Mouse (Mus musculus): ENCODE results near the gene Amtn.
A peak's percentile ranks its signal among the peaks of the same experiment; 100 is the strongest.
"Not testable (repeated sequence)": the region's sequence is repeated elsewhere in the genome, so short reads cannot be mapped to it uniquely, and the experiment has no call there.

Amtn gene

DNA sequence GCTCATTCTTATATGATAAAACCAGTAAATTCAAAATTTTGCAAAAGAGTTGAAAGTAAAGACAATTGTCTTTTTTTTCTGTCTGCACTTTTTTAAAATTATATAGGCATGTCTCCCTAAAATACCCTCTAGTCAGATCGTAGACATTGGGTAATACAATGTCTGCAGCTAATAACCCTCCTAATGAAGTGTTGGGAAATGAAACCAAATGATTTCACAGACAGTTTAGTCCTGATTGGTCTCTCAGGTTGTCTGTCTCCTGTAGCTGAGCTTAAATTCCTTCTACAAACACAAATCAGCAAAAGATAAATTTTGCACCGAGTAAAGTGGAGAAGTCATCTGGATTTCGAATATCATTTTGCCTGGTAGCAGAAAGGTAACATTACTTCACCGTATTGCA lies at the start of gene Amtn:
Amtn (plus strand) TSS at position 301 of the 400 bp plus-strand sequence.
- DNase-seq (ENCODE audit: low spot score), result no peak

DNA sequence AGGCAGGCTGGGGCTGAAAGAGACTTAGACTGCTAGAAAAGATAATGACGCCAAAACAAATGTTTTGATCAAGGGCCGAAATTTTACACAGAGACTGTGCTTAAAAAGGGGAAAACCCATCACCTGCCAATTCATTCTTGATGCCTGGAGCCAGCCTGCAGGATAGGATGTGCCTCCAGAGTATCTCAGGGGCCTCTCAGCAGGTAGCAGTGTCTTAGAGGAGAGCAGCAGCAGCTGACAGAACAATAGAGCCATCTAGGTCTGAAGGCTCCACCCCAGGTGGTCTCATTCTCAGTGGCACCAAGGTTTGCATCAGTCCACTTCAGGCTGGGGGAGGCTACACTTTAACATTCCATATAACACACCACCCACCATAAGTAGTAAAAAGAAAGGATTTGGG lies 27.4 kb upstream of the Amtn start:
- not testable (repeated sequence) for DNase-seq (ENCODE audit: low spot score)

DNA sequence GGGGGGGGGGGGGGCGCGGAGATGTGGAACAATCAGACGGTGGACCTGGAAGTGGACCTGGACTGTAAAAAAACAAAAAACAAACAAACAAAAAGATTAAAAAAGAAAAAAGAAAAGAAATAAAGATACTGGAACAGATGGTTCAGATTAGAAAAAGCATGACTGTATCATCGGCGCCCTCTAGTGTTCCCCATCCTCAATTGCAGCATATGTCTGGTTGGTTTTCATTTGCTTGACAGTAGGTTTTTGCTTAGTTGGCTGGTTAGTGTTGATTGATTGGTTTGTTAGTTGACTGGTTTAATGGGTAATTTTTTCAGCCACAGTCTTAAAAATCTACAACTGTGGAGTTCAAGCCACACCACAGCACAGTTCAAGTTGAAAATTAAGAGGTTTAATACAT lies 11.1 kb upstream of the Amtn start:
- DNase-seq (ENCODE audit: low spot score), result peak; percentile 7

DNA sequence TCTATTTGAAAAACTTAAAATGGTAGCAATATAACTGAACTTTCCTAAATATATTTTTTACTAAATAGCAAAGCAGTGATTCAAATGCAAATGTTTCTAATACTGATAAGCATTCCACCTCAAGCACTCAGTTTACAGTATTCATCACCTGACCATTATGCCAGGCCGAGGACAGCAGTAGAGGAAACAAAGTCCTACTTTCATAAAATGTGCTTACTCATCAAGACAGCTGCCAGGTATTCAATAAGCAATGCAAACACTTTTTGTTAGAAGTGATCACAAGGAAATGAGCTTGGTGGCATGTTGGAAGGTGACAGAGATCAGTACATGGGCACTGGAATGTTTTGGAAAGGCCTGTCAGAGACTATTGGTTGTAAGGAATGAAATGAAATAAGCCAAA lies 9.0 kb upstream of the Amtn start:
- no peak for DNase-seq (ENCODE audit: low spot score)

DNA sequence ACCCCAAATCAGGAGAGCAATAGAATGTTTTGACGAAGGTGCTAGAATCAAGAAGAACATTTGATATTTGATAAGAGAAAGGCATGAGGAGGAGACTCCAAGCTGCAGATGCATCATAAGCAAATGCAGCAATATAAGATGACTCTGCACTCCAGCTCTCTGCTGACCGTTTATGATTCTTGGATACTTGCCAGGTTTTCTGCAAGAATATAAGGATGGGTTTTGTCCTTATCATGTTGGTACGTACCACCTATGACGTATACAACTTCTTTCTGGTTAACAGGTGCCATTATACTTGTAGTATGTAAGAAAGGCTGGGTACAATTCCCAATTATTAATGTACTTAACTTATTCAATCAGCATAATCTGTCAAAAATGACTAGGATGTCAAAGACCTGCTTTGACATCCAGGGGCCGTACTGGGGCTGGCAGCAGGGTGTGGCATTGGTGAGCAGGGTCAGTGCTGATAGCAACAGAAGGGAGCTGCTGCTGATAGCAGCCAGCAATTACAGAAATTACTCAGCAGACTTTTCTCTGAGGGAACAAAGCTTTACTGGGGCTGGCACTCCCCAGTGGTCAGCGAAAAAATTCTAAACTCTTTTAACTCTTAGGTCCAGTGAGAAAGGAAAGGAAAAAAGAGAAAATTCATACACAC lies 5.2 kb upstream of the Amtn start:
- DNase-seq (ENCODE audit: low spot score), result no peak

DNA sequence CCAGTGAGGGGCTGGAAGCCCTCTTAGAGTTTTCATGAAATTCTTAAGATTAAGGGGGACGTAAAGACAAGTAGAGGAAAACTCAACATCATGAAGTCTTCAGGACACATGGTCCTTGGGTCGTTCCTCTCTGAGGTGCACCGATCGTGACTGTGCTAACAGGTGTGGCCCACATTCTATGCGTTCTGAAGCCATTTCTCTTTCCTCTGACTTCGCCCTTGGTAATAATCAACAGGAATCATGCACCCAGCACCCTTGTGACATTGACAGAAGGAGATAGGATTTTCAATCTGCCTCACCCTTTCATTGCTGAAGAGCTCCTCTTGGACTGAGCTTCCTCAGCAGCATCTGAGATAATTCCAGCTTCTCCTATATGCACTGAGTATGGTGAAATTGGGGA lies 3.3 kb upstream of the Amtn start:
- no peak for DNase-seq (ENCODE audit: low spot score)

DNA sequence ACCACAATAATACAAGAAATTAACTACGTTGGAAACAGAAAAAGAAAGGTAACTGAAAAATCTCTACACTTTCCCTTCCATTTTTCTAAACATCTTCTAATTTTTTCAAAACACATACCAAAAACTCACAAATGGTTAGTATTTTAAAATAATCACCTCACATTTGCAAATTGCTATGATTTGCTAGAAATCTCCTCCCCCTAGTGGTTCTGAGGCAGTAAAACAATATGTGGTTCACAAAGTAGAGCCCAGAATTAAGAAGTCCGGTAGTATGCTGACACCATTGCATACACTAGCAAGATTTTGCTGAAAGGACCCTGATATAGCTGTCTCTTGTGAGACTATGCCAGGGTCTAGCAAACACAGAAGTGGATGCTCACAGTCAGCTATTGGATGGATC lies 16.1 kb downstream of the Amtn start:
- DNase-seq (ENCODE audit: low spot score), result not testable (repeated sequence)

DNA sequence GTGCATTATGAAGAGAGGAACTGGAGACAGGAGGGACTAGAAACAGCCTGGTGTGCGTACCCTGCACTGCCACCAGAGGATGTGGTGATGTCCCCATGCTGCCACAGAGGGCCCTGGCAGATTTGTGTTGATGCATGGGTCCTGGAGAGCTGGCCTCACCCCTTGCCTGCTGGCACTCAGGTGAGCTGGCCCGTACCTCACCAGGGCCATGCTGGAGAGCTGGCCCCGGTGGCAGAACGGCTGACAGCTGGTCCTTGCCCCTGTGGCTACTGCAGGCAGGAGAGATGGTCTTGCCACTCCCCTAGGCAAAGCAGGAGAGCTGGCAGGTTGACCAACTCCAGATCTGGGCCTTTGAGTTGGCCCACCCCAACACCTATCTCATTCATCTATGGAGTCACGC lies 22.7 kb downstream of the Amtn start:
- no peak for DNase-seq (ENCODE audit: low spot score)

DNA sequence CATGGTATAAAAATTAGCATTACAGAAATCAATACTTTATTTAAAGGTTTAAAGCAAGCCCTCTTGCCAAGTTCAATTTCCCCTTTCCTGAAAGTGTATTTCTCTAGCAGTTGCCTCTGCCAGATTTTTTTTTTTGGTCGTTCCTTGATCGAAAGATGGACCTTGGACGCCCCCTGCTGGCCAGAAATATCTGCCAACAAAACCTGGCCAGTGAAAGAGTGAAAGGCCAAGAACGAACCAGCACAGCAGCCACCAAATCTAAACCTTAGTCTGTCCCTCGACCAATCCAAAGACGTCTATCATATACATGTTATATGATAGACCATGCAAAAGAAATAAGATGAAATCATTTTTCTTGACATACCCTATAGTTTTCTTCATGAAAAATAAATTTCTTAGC lies 23.9 kb downstream of the Amtn start:
- DNase-seq (ENCODE audit: low spot score), result peak; percentile 83

DNA sequence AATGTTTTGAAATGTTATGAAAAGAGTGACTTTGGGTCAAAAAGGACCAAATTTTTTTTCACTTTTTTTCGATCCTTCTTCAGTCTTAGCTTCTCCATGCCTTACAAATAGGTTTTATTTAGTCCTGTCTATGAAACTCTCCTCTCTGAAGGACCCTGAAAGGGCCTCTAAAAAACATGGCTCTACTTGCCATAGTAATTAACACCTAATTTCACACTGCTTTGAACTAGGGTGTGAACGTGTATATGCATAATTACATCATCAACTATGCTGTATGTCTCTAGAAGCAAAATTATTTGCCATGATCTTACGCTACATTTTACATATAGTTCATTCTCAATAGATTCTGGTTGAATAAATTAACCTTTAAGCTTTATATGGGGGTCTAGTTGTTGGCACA lies 25.6 kb downstream of the Amtn start:
- no peak for DNase-seq (ENCODE audit: low spot score)

DNA sequence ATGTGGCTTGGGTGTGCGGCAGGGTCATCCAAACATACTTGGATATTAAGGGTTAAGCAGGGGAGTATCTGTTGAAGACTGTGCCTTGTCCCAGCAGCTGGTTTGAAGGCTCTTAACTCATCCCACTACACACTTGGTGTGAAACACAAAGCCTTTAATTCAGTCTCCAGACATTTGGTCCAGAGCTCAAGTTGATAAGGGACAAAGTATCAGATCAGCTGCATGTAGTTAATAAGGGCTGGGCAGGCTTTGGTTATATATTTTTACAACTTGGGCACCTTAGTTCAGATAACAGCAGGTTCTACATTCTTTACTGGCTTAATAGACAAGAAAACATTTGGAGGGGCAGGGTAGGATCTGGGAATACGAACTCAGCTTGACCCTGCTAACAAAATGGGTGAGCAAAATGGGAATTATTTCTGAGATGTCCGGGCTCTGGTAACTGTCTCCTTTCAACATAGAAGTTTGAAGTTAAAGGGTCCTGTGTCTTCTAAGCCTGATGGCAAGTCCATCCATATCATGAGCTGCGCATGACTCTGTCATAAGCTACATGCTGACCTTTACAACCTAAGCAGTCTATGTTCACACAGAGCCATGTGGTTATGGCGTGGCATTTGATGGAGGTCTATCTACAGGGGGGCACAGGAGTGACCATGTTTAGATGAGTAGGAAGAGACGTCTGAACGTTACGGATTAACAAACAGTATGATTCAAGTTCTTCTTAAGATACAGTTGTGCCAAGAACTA lies 44.6 kb downstream of the Amtn start:
- no peak for DNase-seq (ENCODE audit: low spot score)

DNA sequence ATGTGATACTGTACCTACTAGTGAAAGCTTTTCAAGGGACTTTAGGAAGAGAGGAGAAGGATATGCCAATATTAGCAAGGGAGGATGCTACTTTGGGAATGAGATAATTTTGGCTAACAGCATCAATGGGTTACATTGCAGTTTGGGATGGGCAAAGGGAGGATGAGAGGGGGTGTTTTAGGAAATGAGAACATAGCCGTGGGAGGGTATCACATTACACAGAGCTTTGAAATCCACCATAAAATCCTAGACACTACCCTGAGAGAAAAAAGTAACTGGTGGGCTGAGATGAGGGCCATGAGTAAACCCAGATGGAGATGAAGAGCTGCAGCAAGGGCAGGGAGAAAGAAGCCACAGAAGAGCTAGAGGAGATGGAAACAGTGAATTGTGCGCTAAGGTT lies 49.0 kb downstream of the Amtn start:
- not testable (repeated sequence) for DNase-seq (ENCODE audit: low spot score)

DNA sequence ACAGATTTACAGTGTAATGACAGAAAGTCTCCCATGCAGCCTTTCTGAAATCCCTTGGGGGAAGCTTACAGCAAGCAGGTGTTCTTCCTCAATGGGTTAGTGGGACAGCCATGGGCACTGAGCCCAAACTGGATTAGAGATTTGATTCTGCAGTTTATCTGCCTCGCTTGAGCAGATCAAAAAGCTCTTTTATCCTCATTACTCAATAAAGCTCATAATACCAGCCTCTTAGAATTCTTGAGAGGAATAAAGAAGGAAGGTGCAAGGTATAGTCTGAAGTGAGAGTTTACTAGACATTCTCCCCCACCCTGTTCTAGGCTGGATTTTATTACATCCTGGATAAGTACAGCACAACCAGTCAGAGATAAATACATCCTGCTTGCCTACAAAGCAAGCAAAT lies 50.8 kb downstream of the Amtn start:
- DNase-seq (ENCODE audit: low spot score), result no peak
